Mouse (Mus musculus) induced T-regulatory cell, adult 2 months (primary cell): Measurements from ENCODE around the gene Rnf38.

Experiments used
- DNase-seq: peaks from one replicate; pipeline ENCODE4 v3.0.0-alpha.2; 2012; ENCODE audit warnings: low read depth

Rnf38 gene

GRCm38 (mm10) chr4:44233713-44234003, at the start of gene Rnf38:
Gene Rnf38 (minus strand): TSS chr4:44233789.
- DNase-seq = no peak

GRCm38 (mm10) chr4:44281597-44282265, 48.1 kb upstream of the Rnf38 start:
- no peak for DNase-seq

- peak; percentile 74 for DNase-seq
Measured at GRCm38 (mm10) chr4:44271134-44271533, 37.5 kb upstream of the Rnf38 start.

GRCm38 (mm10) chr4:44269376-44269817, 35.8 kb upstream of the Rnf38 start:
- DNase-seq = no peak

GRCm38 (mm10) chr4:44267437-44267836, 33.8 kb upstream of the Rnf38 start:
- no peak for DNase-seq

- no peak for DNase-seq
Measured at GRCm38 (mm10) chr4:44265500-44265899, 31.9 kb upstream of the Rnf38 start.

- peak; percentile 74 for DNase-seq
Measured at GRCm38 (mm10) chr4:44260244-44260643, 26.7 kb upstream of the Rnf38 start.

- no peak for DNase-seq
Measured at GRCm38 (mm10) chr4:44259126-44259525, 25.5 kb upstream of the Rnf38 start.

- DNase-seq = no peak
Measured at GRCm38 (mm10) chr4:44254579-44254978, 21.0 kb upstream of the Rnf38 start.

GRCm38 (mm10) chr4:44253191-44253590, 19.6 kb upstream of the Rnf38 start:
- DNase-seq = no peak

- DNase-seq = no peak
Measured at GRCm38 (mm10) chr4:44251966-44252916, 18.7 kb upstream of the Rnf38 start.

- no peak for DNase-seq
Measured at GRCm38 (mm10) chr4:44251521-44251920, 17.9 kb upstream of the Rnf38 start.

- no peak for DNase-seq
Measured at GRCm38 (mm10) chr4:44249705-44250104, 16.1 kb upstream of the Rnf38 start.

- no peak for DNase-seq
Measured at GRCm38 (mm10) chr4:44247051-44247939, 13.7 kb upstream of the Rnf38 start.

- no peak for DNase-seq
Measured at GRCm38 (mm10) chr4:44246285-44246684, 12.7 kb upstream of the Rnf38 start.

- DNase-seq = no peak
Measured at GRCm38 (mm10) chr4:44241638-44242037, 8.0 kb upstream of the Rnf38 start.

- no peak for DNase-seq
Measured at GRCm38 (mm10) chr4:44235946-44236345, 2.4 kb upstream of the Rnf38 start.

- DNase-seq = peak; percentile 90
Measured at GRCm38 (mm10) chr4:44234004-44234866, 646 bp upstream of the Rnf38 start.

GRCm38 (mm10) chr4:44232771-44233712, 547 bp downstream of the Rnf38 start:
- DNase-seq = peak; percentile 55

GRCm38 (mm10) chr4:44225128-44225527, 8.5 kb downstream of the Rnf38 start:
- DNase-seq = no peak
